Mouse (Mus musculus): ENCODE measurements around the gene Slc48a1. TPM values are rescaled to one million over a fixed set of nuclear protein-coding genes. Genes with fewer than 3 reads are reported as not detected.

Gene Slc48a1
- polyA plus RNA-seq, 1 experiment from 2014 or later, result 98.9 TPM

GRCm38 (mm10) chr15:97796674-97797310 is 18.5 kb downstream of the Slc48a1 start:
- Histone ChIP-seq H3K4me1 (ENCODE audit: control insufficient read depth, low read depth, low read length) (no peaks in the 10 kb centered on the region), H3K27ac (ENCODE audit: low read length) (no peak overlapping the region), H3K9ac (ENCODE audit: low read depth, low read length) (no peak overlapping the region), H3K36me3 (ENCODE audit: control insufficient read depth, insufficient read depth) (peaks cover 4% of the 10 kb centered on the region; the same call in 1 of the 2 replicates), H3K4me2 (ENCODE audit: low read depth, low read length) (no peak overlapping the region), H3K4me3 (ENCODE audit: low read depth, low read length) (no peak overlapping the region), H3K27me3 (ENCODE audit: control insufficient read depth, insufficient read depth, low read depth, low read length) (no peaks in the 10 kb centered on the region), H3K9me3 (replicated peaks; ENCODE audit: control insufficient read depth, low read length) (no peaks in the 10 kb centered on the region)
- 81% methylated on average over 17 of the region's 17 CpGs for WGBS (ENCODE audit: insufficient replicate concordance)
- no peak for ATAC-seq (ENCODE audit: low read depth)

- Histone ChIP-seq H3K4me2 (ENCODE audit: low read depth, low read length) (no peak overlapping the region), H3K9ac (ENCODE audit: low read depth, low read length) (no peak overlapping the region), H3K27me3 (ENCODE audit: control insufficient read depth, insufficient read depth, low read depth, low read length) (no peaks in the 10 kb centered on the region), H3K9me3 (replicated peaks; ENCODE audit: control insufficient read depth, low read length) (no peaks in the 10 kb centered on the region), H3K4me3 (ENCODE audit: low read depth, low read length) (no peak overlapping the region), H3K27ac (ENCODE audit: low read length) (no peak overlapping the region), H3K4me1 (ENCODE audit: control insufficient read depth, low read depth, low read length) (no peaks in the 10 kb centered on the region), H3K36me3 (ENCODE audit: control insufficient read depth, insufficient read depth) (no peaks in the 10 kb centered on the region)
- WGBS (ENCODE audit: insufficient replicate concordance), result 71% methylated on average over 17 of the region's 17 CpGs
- ATAC-seq (ENCODE audit: low read depth), result peak; percentile 51
These were observed 19.8 kb downstream of the Slc48a1 start for GRCm38 (mm10) chr15:97798134-97798533.

- no peaks in the 10 kb centered on the region for H3K36me3 ChIP-seq (ENCODE audit: control insufficient read depth, insufficient read depth)
- WGBS (ENCODE audit: insufficient replicate concordance), result 72% methylated on average over 11 of the region's 11 CpGs
- no peak for ATAC-seq (ENCODE audit: low read depth)
These were observed 21.1 kb downstream of the Slc48a1 start for GRCm38 (mm10) chr15:97799446-97799845.

GRCm38 (mm10) chr15:97800853-97801252 is 22.5 kb downstream of the Slc48a1 start:
- Histone ChIP-seq H3K4me3 (ENCODE audit: low read depth, low read length) (no peak overlapping the region), H3K9ac (ENCODE audit: low read depth, low read length) (no peak overlapping the region), H3K36me3 (ENCODE audit: control insufficient read depth, insufficient read depth) (no peaks in the 10 kb centered on the region), H3K4me2 (ENCODE audit: low read depth, low read length) (no peak overlapping the region), H3K27ac (ENCODE audit: low read length) (no peak overlapping the region), H3K27me3 (ENCODE audit: control insufficient read depth, insufficient read depth, low read depth, low read length) (no peaks in the 10 kb centered on the region), H3K4me1 (ENCODE audit: control insufficient read depth, low read depth, low read length) (no peaks in the 10 kb centered on the region), H3K9me3 (replicated peaks; ENCODE audit: control insufficient read depth, low read length) (no peaks in the 10 kb centered on the region)
- WGBS (ENCODE audit: insufficient replicate concordance), result 78% methylated on average over 13 of the region's 13 CpGs
- no peak for ATAC-seq (ENCODE audit: low read depth)

More at GRCm38 (mm10) chr15:97799446-97799845, 21.1 kb downstream of the Slc48a1 start:
- Histone ChIP-seq H3K4me2 (ENCODE audit: low read depth, low read length) (no peak overlapping the region), H3K9me3 (replicated peaks; ENCODE audit: control insufficient read depth, low read length) (no peaks in the 10 kb centered on the region), H3K4me1 (ENCODE audit: control insufficient read depth, low read depth, low read length) (no peaks in the 10 kb centered on the region), H3K9ac (ENCODE audit: low read depth, low read length) (no peak overlapping the region), H3K27me3 (ENCODE audit: control insufficient read depth, insufficient read depth, low read depth, low read length) (no peaks in the 10 kb centered on the region), H3K27ac (ENCODE audit: low read length) (no peak overlapping the region), H3K4me3 (ENCODE audit: low read depth, low read length) (no peak overlapping the region)

GRCm38 (mm10) chr15:97801811-97802210 is 23.5 kb downstream of the Slc48a1 start:
- H3K27ac ChIP-seq (ENCODE audit: low read length), result no peak overlapping the region
- no peak overlapping the region for H3K9ac ChIP-seq (ENCODE audit: low read depth, low read length)
- H3K4me1 ChIP-seq (ENCODE audit: control insufficient read depth, low read depth, low read length), result no peaks in the 10 kb centered on the region
- no peak overlapping the region for H3K4me2 ChIP-seq (ENCODE audit: low read depth, low read length)
- WGBS (ENCODE audit: insufficient replicate concordance), result 75% methylated on average over 7 of the region's 7 CpGs
- no peaks in the 10 kb centered on the region for H3K36me3 ChIP-seq (ENCODE audit: control insufficient read depth, insufficient read depth)
- H3K4me3 ChIP-seq (ENCODE audit: low read depth, low read length), result no peak overlapping the region
- no peak for ATAC-seq (ENCODE audit: low read depth)
- H3K27me3 ChIP-seq (ENCODE audit: control insufficient read depth, insufficient read depth, low read depth, low read length), result no peaks in the 10 kb centered on the region
- no peaks in the 10 kb centered on the region for H3K9me3 ChIP-seq (replicated peaks; ENCODE audit: control insufficient read depth, low read length)

GRCm38 (mm10) chr15:97802575-97802974 is 24.3 kb downstream of the Slc48a1 start:
- H3K9me3 ChIP-seq (replicated peaks; ENCODE audit: control insufficient read depth, low read length), result no peaks in the 10 kb centered on the region
- H3K9ac ChIP-seq (ENCODE audit: low read depth, low read length), result no peak overlapping the region
- WGBS (ENCODE audit: insufficient replicate concordance), result 71% methylated on average over 13 of the region's 13 CpGs
- ATAC-seq (ENCODE audit: low read depth), result no peak
- no peaks in the 10 kb centered on the region for H3K4me1 ChIP-seq (ENCODE audit: control insufficient read depth, low read depth, low read length)
- H3K27ac ChIP-seq (ENCODE audit: low read length), result no peak overlapping the region
- no peak overlapping the region for H3K4me2 ChIP-seq (ENCODE audit: low read depth, low read length)
- no peaks in the 10 kb centered on the region for H3K27me3 ChIP-seq (ENCODE audit: control insufficient read depth, insufficient read depth, low read depth, low read length)
- no peaks in the 10 kb centered on the region for H3K36me3 ChIP-seq (ENCODE audit: control insufficient read depth, insufficient read depth)
- no peak overlapping the region for H3K4me3 ChIP-seq (ENCODE audit: low read depth, low read length)

GRCm38 (mm10) chr15:97807867-97808266 is 29.5 kb downstream of the Slc48a1 start:
- 74% methylated on average over 12 of the region's 12 CpGs for WGBS (ENCODE audit: insufficient replicate concordance)
- no peaks in the 10 kb centered on the region for H3K4me1 ChIP-seq (ENCODE audit: control insufficient read depth, low read depth, low read length)

GRCm38 (mm10) chr15:97808532-97808931 is 30.2 kb downstream of the Slc48a1 start:
- no peak for ATAC-seq (ENCODE audit: low read depth)
- H3K4me3 ChIP-seq (ENCODE audit: low read depth, low read length), result no peak overlapping the region
- WGBS (ENCODE audit: insufficient replicate concordance), result 83% methylated on average over 14 of the region's 14 CpGs
- H3K4me2 ChIP-seq (ENCODE audit: low read depth, low read length), result no peak overlapping the region
- H3K9ac ChIP-seq (ENCODE audit: low read depth, low read length), result no peak overlapping the region
- no peaks in the 10 kb centered on the region for H3K9me3 ChIP-seq (replicated peaks; ENCODE audit: control insufficient read depth, low read length)
- H3K27ac ChIP-seq (ENCODE audit: low read length), result no peak overlapping the region
- no peaks in the 10 kb centered on the region for H3K4me1 ChIP-seq (ENCODE audit: control insufficient read depth, low read depth, low read length)
- no peaks in the 10 kb centered on the region for H3K36me3 ChIP-seq (ENCODE audit: control insufficient read depth, insufficient read depth)
- no peaks in the 10 kb centered on the region for H3K27me3 ChIP-seq (ENCODE audit: control insufficient read depth, insufficient read depth, low read depth, low read length)

More at GRCm38 (mm10) chr15:97807867-97808266, 29.5 kb downstream of the Slc48a1 start:
- no peak for ATAC-seq (ENCODE audit: low read depth)
- Histone ChIP-seq H3K4me2 (ENCODE audit: low read depth, low read length) (no peak overlapping the region), H3K27me3 (ENCODE audit: control insufficient read depth, insufficient read depth, low read depth, low read length) (no peaks in the 10 kb centered on the region), H3K27ac (ENCODE audit: low read length) (no peak overlapping the region), H3K4me3 (ENCODE audit: low read depth, low read length) (no peak overlapping the region), H3K9ac (ENCODE audit: low read depth, low read length) (no peak overlapping the region), H3K36me3 (ENCODE audit: control insufficient read depth, insufficient read depth) (no peaks in the 10 kb centered on the region), H3K9me3 (replicated peaks; ENCODE audit: control insufficient read depth, low read length) (no peaks in the 10 kb centered on the region)

- Histone ChIP-seq H3K4me2 (ENCODE audit: low read depth, low read length) (no peak overlapping the region), H3K27me3 (ENCODE audit: control insufficient read depth, insufficient read depth, low read depth, low read length) (no peaks in the 10 kb centered on the region), H3K9ac (ENCODE audit: low read depth, low read length) (no peak overlapping the region), H3K9me3 (replicated peaks; ENCODE audit: control insufficient read depth, low read length) (no peaks in the 10 kb centered on the region), H3K36me3 (ENCODE audit: control insufficient read depth, insufficient read depth) (no peaks in the 10 kb centered on the region), H3K4me1 (ENCODE audit: control insufficient read depth, low read depth, low read length) (no peaks in the 10 kb centered on the region), H3K4me3 (ENCODE audit: low read depth, low read length) (no peak overlapping the region), H3K27ac (ENCODE audit: low read length) (no peak overlapping the region)
- 83% methylated on average over 14 of the region's 14 CpGs for WGBS (ENCODE audit: insufficient replicate concordance)
- ATAC-seq (ENCODE audit: low read depth), result no peak
These were observed 30.9 kb downstream of the Slc48a1 start for GRCm38 (mm10) chr15:97809206-97809605.
